Mouse (Mus musculus) hindbrain, embryonic 14.5 days (tissue): ENCODE measurements around the gene Ppp2r5c. TPM values are rescaled to one million over a fixed set of nuclear protein-coding genes. Genes with fewer than 3 reads are reported as not detected.

Experiments used
- ATAC-seq: fragments of 200-750 bp; cut with Nextera tagmentation; 2 replicates; pipeline ENCODE4 v1.8.0; 2017; ENCODE audit warnings: moderate number of reproducible peaks, mild to moderate bottlenecking, moderate TSS enrichment, moderate library complexity; ENCODE audit not compliant: low FRiP score
- DNase-seq: peaks from one replicate; pipeline ENCODE4 v3.0.0-alpha.2; 2015; ENCODE audit warnings: low spot score
- H3K27ac ChIP-seq: fragments of 300-500 bp; sonication (generic); 2 replicates; pipeline ENCODE4 v1.5.1; 2014; ENCODE audit warnings: mild to moderate bottlenecking, moderate library complexity
- H3K27me3 ChIP-seq: fragments of 300-500 bp; sonication (generic); 2 replicates; pipeline ENCODE4 v1.6.1; 2014; ENCODE audit warnings: mild to moderate bottlenecking, low read length, mixed read lengths; ENCODE audit not compliant: control insufficient read depth, insufficient read depth
- H3K36me3 ChIP-seq: fragments of 300-500 bp; sonication (generic); replicated peaks from 2 replicates; pipeline ENCODE4 v1.6.1; 2014; ENCODE audit not compliant: control insufficient read depth, insufficient read depth
- H3K4me1 ChIP-seq: fragments of 300-500 bp; sonication (generic); replicated peaks from 2 replicates; pipeline ENCODE4 v1.6.1; 2014; ENCODE audit warnings: antibody characterized with exemption, low read length, mixed read lengths; ENCODE audit not compliant: control insufficient read depth, insufficient read depth
- H3K4me2 ChIP-seq: fragments of 300-500 bp; sonication (generic); replicated peaks from 2 replicates; pipeline ENCODE4 v1.6.1; 2014; ENCODE audit warnings: mild to moderate bottlenecking, moderate library complexity
- H3K4me3 ChIP-seq: fragments of 300-500 bp; sonication (generic); replicated peaks from 2 replicates; pipeline ENCODE4 v1.5.1; 2014; ENCODE audit warnings: mild to moderate bottlenecking, low read length
- H3K9ac ChIP-seq: fragments of 300-500 bp; sonication (generic); 2 replicates; pipeline ENCODE4 v1.6.1; 2014
- H3K9me3 ChIP-seq: fragments of 300-500 bp; sonication (generic); 2 replicates; pipeline ENCODE4 v1.6.1; 2016; ENCODE audit warnings: low read length; ENCODE audit not compliant: control insufficient read depth
- WGBS: fragments of 180-500 bp; shearing (Covaris S2); extraction: QIAGEN DNeasy Blood & Tissue Kit; methylation state at CpG from one replicate; pipeline ENCODE4 v1.1.7; 2014; 5-methylcytosine and 5-hydroxymethylcytosine counted together
- polyA plus RNA-seq: library from polyadenylated mRNA; unstranded; fragments of >200 nt; fragmentation: Nextera tagmentation; extraction: Ambion mirVana; gene quantifications from 2 replicates; pipeline ENCODE4 v1.2.1, GENCODE M21; 2014

Gene Ppp2r5c
- polyA plus RNA-seq, 1 experiment from 2014 or later: 163 TPM

- H3K36me3 ChIP-seq: no peaks in the 10 kb centered on the region
- ATAC-seq (no peak), DNase-seq (no peak)
- H3K4me3 ChIP-seq: no peak overlapping the region
- no peaks in the 10 kb centered on the region for H3K27me3 ChIP-seq
- H3K9me3 ChIP-seq: no peaks in the 10 kb centered on the region
- H3K9ac ChIP-seq: no peak overlapping the region
- WGBS: 48% methylated on average over 7 of the region's 7 CpGs
- H3K27ac ChIP-seq: no peak overlapping the region
- H3K4me2 ChIP-seq: no peak overlapping the region
- H3K4me1 ChIP-seq: no peaks in the 10 kb centered on the region
Measured at GRCm38 (mm10) chr12:110437367-110437703, 9.6 kb upstream of the Ppp2r5c start.

- H3K9ac ChIP-seq: no peak overlapping the region
- no peak overlapping the region for H3K27ac ChIP-seq
- 50% methylated on average over 5 of the region's 5 CpGs for WGBS
- no peaks in the 10 kb centered on the region for H3K9me3 ChIP-seq
- no peak for ATAC-seq
- no peaks in the 10 kb centered on the region for H3K4me1 ChIP-seq
- H3K4me3 ChIP-seq: no peak overlapping the region
- H3K36me3 ChIP-seq: no peaks in the 10 kb centered on the region
- DNase-seq: no peak
- H3K4me2 ChIP-seq: no peak overlapping the region
- no peaks in the 10 kb centered on the region for H3K27me3 ChIP-seq
Measured at GRCm38 (mm10) chr12:110438367-110438973, 8.4 kb upstream of the Ppp2r5c start.

GRCm38 (mm10) chr12:110442238-110442637, 4.7 kb upstream of the Ppp2r5c start:
- ATAC-seq: no peak
- no peak overlapping the region for H3K4me3 ChIP-seq
- no peak overlapping the region for H3K9ac ChIP-seq
- no peaks in the 10 kb centered on the region for H3K9me3 ChIP-seq
- 90% methylated on average over 2 of the region's 2 CpGs for WGBS
- no peaks in the 10 kb centered on the region for H3K4me1 ChIP-seq
- DNase-seq: no peak
- no peak overlapping the region for H3K4me2 ChIP-seq
- H3K27me3 ChIP-seq: no peaks in the 10 kb centered on the region
- no peaks in the 10 kb centered on the region for H3K36me3 ChIP-seq
- H3K27ac ChIP-seq: no peak overlapping the region

- Histone ChIP-seq H3K4me1 (peaks cover 6% of the 10 kb centered on the region), H3K36me3 (0 out of 2 replicates have a peak, but pooled peaks cover under 1% of the 10 kb centered on the region), H3K4me3 (no peak overlapping the region), H3K9me3 (no peaks in the 10 kb centered on the region), H3K27me3 (no peaks in the 10 kb centered on the region), H3K9ac (no peak overlapping the region), H3K4me2 (no peak overlapping the region), H3K27ac (no peak overlapping the region)
- no peak for DNase-seq
- ATAC-seq: no peak
- 77% methylated on average over 5 of the region's 5 CpGs for WGBS
Measured at GRCm38 (mm10) chr12:110444530-110444929, 2.4 kb upstream of the Ppp2r5c start.

GRCm38 (mm10) chr12:110445775-110446174, 1.1 kb upstream of the Ppp2r5c start:
- H3K36me3 ChIP-seq: peaks cover 13% of the 10 kb centered on the region; the same call in 1 of the 2 replicates
- H3K27ac ChIP-seq: no peak overlapping the region
- no peaks in the 10 kb centered on the region for H3K27me3 ChIP-seq
- 45% methylated on average over 7 of the region's 7 CpGs for WGBS
- peak overlapping the region; percentile 58 for H3K4me2 ChIP-seq
- DNase-seq: no peak
- peak overlapping the region; percentile 72 for H3K4me3 ChIP-seq
- H3K9ac ChIP-seq: peak overlapping the region; percentile 49; the same call in 1 of the 2 replicates
- peaks cover 6% of the 10 kb centered on the region for H3K4me1 ChIP-seq
- no peaks in the 10 kb centered on the region for H3K9me3 ChIP-seq
- no peak for ATAC-seq

GRCm38 (mm10) chr12:110447306-110447705, 386 bp downstream of the Ppp2r5c start:
- peak overlapping the region; percentile 92 for H3K27ac ChIP-seq
- peak overlapping the region; percentile 78 for H3K4me2 ChIP-seq
- peaks cover 6% of the 10 kb centered on the region for H3K4me1 ChIP-seq
- DNase-seq (no peak), ATAC-seq (peak; percentile 55)
- peak overlapping the region; percentile 90 for H3K9ac ChIP-seq
- 1% methylated on average over 23 of the region's 39 CpGs for WGBS
- H3K27me3 ChIP-seq: no peaks in the 10 kb centered on the region
- peaks cover 22% of the 10 kb centered on the region; the same call in 1 of the 2 replicates for H3K36me3 ChIP-seq
- H3K9me3 ChIP-seq: no peaks in the 10 kb centered on the region
- H3K4me3 ChIP-seq: peak overlapping the region; percentile 72

- Histone ChIP-seq H3K4me1 (peaks cover 6% of the 10 kb centered on the region), H3K9me3 (no peaks in the 10 kb centered on the region), H3K9ac (no peak overlapping the region), H3K4me2 (no peak overlapping the region), H3K27ac (no peak overlapping the region), H3K36me3 (peaks cover 22% of the 10 kb centered on the region; the same call in 1 of the 2 replicates), H3K27me3 (no peaks in the 10 kb centered on the region), H3K4me3 (no peak overlapping the region)
- no peak for DNase-seq
- ATAC-seq: no peak
- WGBS: 77% methylated on average over 10 of the region's 10 CpGs
Measured at GRCm38 (mm10) chr12:110448767-110449166, 1.8 kb downstream of the Ppp2r5c start.

GRCm38 (mm10) chr12:110454223-110454622, 7.3 kb downstream of the Ppp2r5c start:
- ATAC-seq (peak; percentile 57; the same call in 1 of the 2 replicates), DNase-seq (peak; percentile 72)
- Histone ChIP-seq H3K9me3 (no peaks in the 10 kb centered on the region), H3K27me3 (no peaks in the 10 kb centered on the region), H3K27ac (no peak overlapping the region), H3K4me1 (no peaks in the 10 kb centered on the region), H3K4me3 (no peak overlapping the region), H3K36me3 (peaks cover 22% of the 10 kb centered on the region), H3K4me2 (no peak overlapping the region), H3K9ac (no peak overlapping the region)
- WGBS: 19% methylated on average over 5 of the region's 5 CpGs

GRCm38 (mm10) chr12:110456024-110456423, 9.1 kb downstream of the Ppp2r5c start:
- no peak overlapping the region for H3K4me2 ChIP-seq
- 87% methylated on average over 7 of the region's 7 CpGs for WGBS
- H3K4me3 ChIP-seq: no peak overlapping the region
- no peak overlapping the region for H3K27ac ChIP-seq
- no peak overlapping the region for H3K9ac ChIP-seq
- no peak for DNase-seq
- no peaks in the 10 kb centered on the region for H3K4me1 ChIP-seq
- no peaks in the 10 kb centered on the region for H3K9me3 ChIP-seq
- no peak for ATAC-seq
- peaks cover 7% of the 10 kb centered on the region for H3K36me3 ChIP-seq
- no peaks in the 10 kb centered on the region for H3K27me3 ChIP-seq

GRCm38 (mm10) chr12:110458667-110459066, 11.7 kb downstream of the Ppp2r5c start:
- no peak overlapping the region for H3K27ac ChIP-seq
- no peaks in the 10 kb centered on the region for H3K27me3 ChIP-seq
- H3K4me2 ChIP-seq: no peak overlapping the region
- H3K4me1 ChIP-seq: no peaks in the 10 kb centered on the region
- no peak overlapping the region for H3K9ac ChIP-seq
- H3K9me3 ChIP-seq: no peaks in the 10 kb centered on the region
- DNase-seq (no peak), ATAC-seq (no peak)
- 90% methylated on average over 6 of the region's 6 CpGs for WGBS
- no peak overlapping the region for H3K4me3 ChIP-seq
- H3K36me3 ChIP-seq: peaks cover 5% of the 10 kb centered on the region; the same call in 1 of the 2 replicates
